12 mouse cellular contexts compared by ENCODE assay signal in the genomic region with DNA sequence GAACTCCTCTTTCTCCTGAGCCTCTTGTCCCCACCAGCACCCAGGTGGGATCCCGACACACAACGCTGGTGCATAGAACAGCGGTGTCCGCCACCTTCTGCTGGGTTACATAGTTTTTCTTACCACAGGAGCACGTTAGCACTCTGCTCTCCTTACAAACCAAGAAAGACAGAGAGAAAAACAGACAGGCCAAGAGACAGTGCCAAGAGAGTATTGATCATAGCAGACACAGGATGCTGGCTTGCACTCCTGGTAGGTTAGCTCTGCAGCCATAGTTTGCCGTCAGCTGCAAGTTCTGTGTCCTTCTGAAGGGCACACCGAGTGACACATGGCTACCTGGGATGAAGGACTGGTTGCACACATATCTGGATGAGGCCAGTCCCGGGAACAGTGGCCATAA. TPM values are rescaled to one million over a fixed set of nuclear protein-coding genes. Genes with fewer than 3 reads are reported as not detected.
DNase-seq lines count a peak whose midpoint lies in the region; ATAC-seq and TF ChIP-seq lines count a peak whose summit lies in the region.
"Had no signal": no experiment of that assay in that cellular context is flagged by ENCODE, and none has a peak within 500 bp of the region (broad histone marks: within the 10 kb centered on the region; RNA-seq: fewer than 3 reads in every experiment).

No protein-coding gene starts in this region.

- H3K9ac ChIP-seq in liver, postnatal 0 days (replicated peaks), result no peak overlapping the region
- H3K9ac ChIP-seq in liver, embryonic 11.5 days (ENCODE audit: low read depth, low read length), result no peak overlapping the region
- H3K9ac ChIP-seq in limb, embryonic 15.5 days, result no peak overlapping the region
- H3K9ac ChIP-seq: lung, embryonic 14.5 days had no signal

- WGBS in liver, postnatal 0 days (ENCODE audit: insufficient replicate concordance), result 77% methylated on average over 8 of the region's 8 CpGs
- 85% methylated on average over 8 of the region's 8 CpGs for WGBS in liver, embryonic 11.5 days
- 77% methylated on average over 8 of the region's 8 CpGs for whole genome bisulfite sequencing in limb, embryonic 15.5 days

- TF ChIP-seq EP300 in liver, postnatal 0 days (IDR thresholded peaks at IDR 0.05; ENCODE audit: low read depth), result no peak

- TF ChIP-seq CTCF in gastrocnemius, adult 2 months (IDR thresholded peaks at IDR 0.05), result no peak
- TF ChIP-seq CTCF in liver, postnatal 0 days (IDR thresholded peaks at IDR 0.05; ENCODE audit: low read depth), result no peak

- no peak for DNase-seq in gastrocnemius, adult 2 months
- DNase-seq in gastrocnemius, adult 8-10 months (ENCODE audit: low spot score in 2 of 2), result no peak
- DNase-seq in liver, postnatal 0 days, result no peak
- DNase-seq in liver, embryonic 11.5 days (ENCODE audit: low spot score), result no peak
- DNase-seq in induced T-regulatory cell, adult 2 months (ENCODE audit: low read depth), result peak; percentile 32
- DNase-seq in thymus, postnatal 4 days, result no peak
- no peak for DNase-seq in layer of hippocampus, adult 9-11 months
- DNase-seq: heart, postnatal 14 days; right cerebral cortex, postnatal 25 days had no signal

- peak overlapping the region; percentile 38 for H3K4me3 ChIP-seq in gastrocnemius, adult 2 months
- H3K4me3 ChIP-seq in liver, postnatal 0 days (ENCODE audit: low read depth, low read length), result no peak overlapping the region
- no peak overlapping the region for H3K4me3 ChIP-seq in liver, embryonic 11.5 days (ENCODE audit: low read depth, low read length)
- no peak overlapping the region for H3K4me3 ChIP-seq in limb, embryonic 15.5 days

- peak overlapping the region; percentile 55 for H3K27ac ChIP-seq in gastrocnemius, adult 2 months
- no peak overlapping the region; the same call in 1 of the 2 replicates for H3K27ac ChIP-seq in liver, postnatal 0 days (ENCODE audit: low read depth)
- H3K27ac ChIP-seq in liver, embryonic 11.5 days (ENCODE audit: low read depth, low read length), result no peak overlapping the region
- H3K27ac ChIP-seq in limb, embryonic 15.5 days, result peak overlapping the region; percentile 85; the same call in 1 of the 2 replicates

- no peak overlapping the region for H3K4me2 ChIP-seq in liver, postnatal 0 days (ENCODE audit: low read depth, low read length)
- no peak overlapping the region for H3K4me2 ChIP-seq in liver, embryonic 11.5 days
- H3K4me2 ChIP-seq in limb, embryonic 15.5 days, result 0 out of 2 replicates have a peak overlapping the region, but pooled peaks have one; percentile 39

- H3K4me1 ChIP-seq in liver, postnatal 0 days (ENCODE audit: insufficient read depth), result peaks cover 3% of the 10 kb centered on the region; the same call in 1 of the 2 replicates
- H3K4me1 ChIP-seq in liver, embryonic 11.5 days (replicated peaks; ENCODE audit: control insufficient read depth, insufficient read depth, low read length), result no peaks in the 10 kb centered on the region
- peaks cover 48% of the 10 kb centered on the region for H3K4me1 ChIP-seq in limb, embryonic 15.5 days

- H3K36me3 ChIP-seq in liver, postnatal 0 days (replicated peaks; ENCODE audit: insufficient read depth, low read length), result no peaks in the 10 kb centered on the region
- no peaks in the 10 kb centered on the region for H3K36me3 ChIP-seq in liver, embryonic 11.5 days (ENCODE audit: control insufficient read depth, insufficient read depth, low read length)
- H3K36me3 ChIP-seq in limb, embryonic 15.5 days, result no peaks in the 10 kb centered on the region

- 0 out of 2 replicates have a peak, but pooled peaks have one; percentile 24 for ATAC-seq in liver, postnatal 0 days
- ATAC-seq in liver, embryonic 11.5 days (replicated peaks; ENCODE audit: low FRiP score), result no peak
- no peak for ATAC-seq in limb, embryonic 15.5 days (ENCODE audit: insufficient number of reproducible peaks, low FRiP score, low TSS enrichment, low read depth)

- H3K9me3 ChIP-seq in liver, postnatal 0 days (ENCODE audit: low read length), result no peaks in the 10 kb centered on the region
- no peaks in the 10 kb centered on the region; the same call in 1 of the 2 replicates for H3K9me3 ChIP-seq in liver, embryonic 11.5 days (ENCODE audit: control insufficient read depth, low read length)
- no peaks in the 10 kb centered on the region for H3K9me3 ChIP-seq in limb, embryonic 15.5 days

- intact Hi-C loops in gastrocnemius, adult 2 months (cut with DNase I), result no loop called here

- no peaks in the 10 kb centered on the region for H3K27me3 ChIP-seq in liver, postnatal 0 days (ENCODE audit: insufficient read depth, low read length)
- H3K27me3 ChIP-seq in liver, embryonic 11.5 days (replicated peaks; ENCODE audit: control insufficient read depth, insufficient read depth, low read length), result no peaks in the 10 kb centered on the region
- no peaks in the 10 kb centered on the region for H3K27me3 ChIP-seq in limb, embryonic 15.5 days
- H3K27me3 ChIP-seq: Patski had no signal

RNA-seq across cellular contexts. Expression of a gene that starts 39.1 kb away (rescaled TPM):
- total RNA-seq in gastrocnemius, adult 2 months (2021), result 10 to 100 TPM; 16.7 to 25.6 TPM
- 10 to 100 TPM; 17.5 to 30.1 (median 21.6) TPM for total RNA-seq in gastrocnemius, adult 8-10 months (2022)
- 11.9 and 14.7 TPM in 2 replicates for polyA plus RNA-seq in liver, postnatal 0 days (2015; fragmentation: Nextera tagmentation; extraction: Ambion mirVana)
- polyA plus RNA-seq in liver, embryonic 11.5 days (2014; fragmentation: Nextera tagmentation; extraction: Ambion mirVana), result 34.3 and 37.8 TPM in 2 replicates
- 121 and 130 TPM in 2 replicates for polyA plus RNA-seq in limb, embryonic 15.5 days (2015; fragmentation: Nextera tagmentation; extraction: Ambion mirVana)

Comparison
In these comparisons a context has a peak if more than half of its experiments do, and no peak if none do; other contexts are left out.
1. H3K27ac ChIP-seq: peak in gastrocnemius, adult 2 months (single experiment) and limb, embryonic 15.5 days (single experiment); none in liver, postnatal 0 days (single experiment) and liver, embryonic 11.5 days (single experiment).